Comparison of ENCODE assay signal across 8 mouse cellular contexts in the genomic region with DNA sequence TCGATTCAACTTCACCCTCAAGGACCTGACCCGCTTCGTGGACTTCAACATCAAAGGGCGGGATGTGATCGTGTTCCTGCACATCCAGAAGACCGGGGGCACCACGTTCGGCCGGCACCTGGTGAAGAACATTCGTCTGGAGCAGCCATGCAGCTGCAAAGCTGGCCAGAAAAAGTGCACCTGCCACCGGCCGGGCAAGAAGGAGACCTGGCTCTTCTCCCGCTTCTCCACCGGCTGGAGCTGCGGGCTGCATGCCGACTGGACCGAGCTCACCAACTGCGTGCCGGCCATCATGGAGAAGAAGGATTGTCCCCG. TPM values are rescaled to one million over a fixed set of nuclear protein-coding genes. Genes with fewer than 3 reads are reported as not detected.
DNase-seq lines count a peak whose midpoint lies in the region; ATAC-seq and TF ChIP-seq lines count a peak whose summit lies in the region.

No protein-coding gene starts in this region.

- H3K4me2 ChIP-seq in heart, embryonic 12.5 days = peak overlapping the region; percentile 92
- H3K4me2 ChIP-seq in hindbrain, embryonic 15.5 days = peak overlapping the region; percentile 76
- peak overlapping the region; percentile 84 for H3K4me2 ChIP-seq in midbrain, embryonic 12.5 days (replicated peaks)

- H3K27ac ChIP-seq in heart, embryonic 12.5 days (ENCODE audit: poor library complexity, severe bottlenecking) = no peak overlapping the region
- H3K27ac ChIP-seq in hindbrain, embryonic 15.5 days (replicated peaks) = no peak overlapping the region
- no peak overlapping the region for H3K27ac ChIP-seq in midbrain, embryonic 12.5 days (replicated peaks)

- WGBS in heart, embryonic 12.5 days = under 1% methylated on average over 20 of the region's 20 CpGs
- 1% methylated on average over 20 of the region's 20 CpGs for WGBS in hindbrain, embryonic 15.5 days
- 2% methylated on average over 20 of the region's 20 CpGs for WGBS in midbrain, embryonic 12.5 days

- no peak for ATAC-seq in heart, embryonic 12.5 days (ENCODE audit: insufficient number of reproducible peaks, low FRiP score)
- ATAC-seq in hindbrain, embryonic 15.5 days (ENCODE audit: low FRiP score, low read depth) = no peak
- ATAC-seq in midbrain, embryonic 12.5 days (ENCODE audit: low FRiP score, low read depth) = 0 out of 2 replicates have a peak, but pooled peaks have one; percentile 32

- H3K9me3 ChIP-seq in heart, embryonic 12.5 days (replicated peaks) = no peaks in the 10 kb centered on the region
- peaks cover 29% of the 10 kb centered on the region for H3K9me3 ChIP-seq in E14TG2a.4 (ENCODE audit: low read length)
- H3K9me3 ChIP-seq in hindbrain, embryonic 15.5 days = no peaks in the 10 kb centered on the region
- H3K9me3 ChIP-seq in midbrain, embryonic 12.5 days = no peaks in the 10 kb centered on the region

- peak overlapping the region; percentile 69 for H3K9ac ChIP-seq in heart, embryonic 12.5 days
- peak overlapping the region; percentile 43 for H3K9ac ChIP-seq in hindbrain, embryonic 15.5 days
- H3K9ac ChIP-seq in midbrain, embryonic 12.5 days (replicated peaks) = peak overlapping the region; percentile 65

- no peak for DNase-seq in heart, postnatal 25 days (ENCODE audit: low spot score)
- peak; percentile 61 to 67 for DNase-seq in cerebellum, postnatal 25 days
- DNase-seq in T-cell, adult 2 months (ENCODE audit: low spot score) = no peak
- DNase-seq in urinary bladder, postnatal 25 days (ENCODE audit: low spot score) = no peak

- H3K36me3 ChIP-seq in heart, embryonic 12.5 days = no peaks in the 10 kb centered on the region
- no peaks in the 10 kb centered on the region for H3K36me3 ChIP-seq in E14TG2a.4 (ENCODE audit: insufficient read depth, low read length)
- no peaks in the 10 kb centered on the region for H3K36me3 ChIP-seq in hindbrain, embryonic 15.5 days
- H3K36me3 ChIP-seq in midbrain, embryonic 12.5 days = no peaks in the 10 kb centered on the region

- peaks cover 3% of the 10 kb centered on the region for H3K4me1 ChIP-seq in heart, embryonic 12.5 days (replicated peaks)
- peaks cover 13% of the 10 kb centered on the region; the same call in 1 of the 2 replicates for H3K4me1 ChIP-seq in E14TG2a.4 (replicated peaks; ENCODE audit: low read depth, low read length)
- peaks cover 20% of the 10 kb centered on the region for H3K4me1 ChIP-seq in hindbrain, embryonic 15.5 days (replicated peaks)
- peaks cover 18% of the 10 kb centered on the region for H3K4me1 ChIP-seq in midbrain, embryonic 12.5 days

- peak overlapping the region; percentile 65 for H3K4me3 ChIP-seq in heart, embryonic 12.5 days
- H3K4me3 ChIP-seq in E14TG2a.4 (replicated peaks; ENCODE audit: low read length) = peak overlapping the region; percentile 86
- H3K4me3 ChIP-seq in hindbrain, embryonic 15.5 days = peak overlapping the region; percentile 62
- peak overlapping the region; percentile 56 for H3K4me3 ChIP-seq in midbrain, embryonic 12.5 days

- peaks cover 54% of the 10 kb centered on the region for H3K27me3 ChIP-seq in heart, embryonic 12.5 days (replicated peaks)
- peaks cover 75% of the 10 kb centered on the region for H3K27me3 ChIP-seq in E14TG2a.4 (ENCODE audit: insufficient read depth, low read length)
- peaks cover 13% of the 10 kb centered on the region for H3K27me3 ChIP-seq in hindbrain, embryonic 15.5 days
- H3K27me3 ChIP-seq in midbrain, embryonic 12.5 days = peaks cover 67% of the 10 kb centered on the region

- no peak for TF ChIP-seq CTCF in E14TG2a.4 (conservative IDR thresholded peaks at IDR 0.05; ENCODE audit: low read length)

- intact Hi-C loops in heart, postnatal 25 days (cut with DNase I) = no loop called here

RNA-seq across cellular contexts. Expression of a gene that starts 0.6 kb away (rescaled TPM):
- polyA plus RNA-seq in heart, embryonic 12.5 days (2016; fragmentation: Nextera tagmentation; extraction: Ambion mirVana) = 0.22 and 0.26 TPM in 2 replicates
- not detected for total RNA-seq in heart, postnatal 25 days (2021)
- 2.6 and 3.0 TPM in 2 replicates for polyA plus RNA-seq in hindbrain, embryonic 15.5 days (2015; fragmentation: Nextera tagmentation; extraction: Ambion mirVana)
- polyA plus RNA-seq in midbrain, embryonic 12.5 days (2016; fragmentation: Nextera tagmentation; extraction: Ambion mirVana) = 0.88 and 1.0 TPM in 2 replicates

RNA-seq across cellular contexts. Expression of a gene that starts 39.5 kb away (rescaled TPM):
- polyA plus RNA-seq in heart, embryonic 12.5 days (2016; fragmentation: Nextera tagmentation; extraction: Ambion mirVana) = 11.3 and 12.7 TPM in 2 replicates
- 1 to 10 TPM; 6.0 to 6.2 TPM for total RNA-seq in heart, postnatal 25 days (2021)
- polyA plus RNA-seq in hindbrain, embryonic 15.5 days (2015; fragmentation: Nextera tagmentation; extraction: Ambion mirVana) = 18.9 and 20.4 TPM in 2 replicates
- 26.4 and 27.7 TPM in 2 replicates for polyA plus RNA-seq in midbrain, embryonic 12.5 days (2016; fragmentation: Nextera tagmentation; extraction: Ambion mirVana)

Comparison
In these comparisons a context has a peak if more than half of its experiments do, and no peak if none do; other contexts are left out.
1. DNase-seq: peak in cerebellum, postnatal 25 days (2 of 2); none in heart, postnatal 25 days (single experiment), T-cell, adult 2 months (single experiment) and urinary bladder, postnatal 25 days (single experiment).
2. Peak in every context shown above with its lines, with median percentiles within 50 percentile points of each other: H3K4me2 ChIP-seq, H3K4me3 ChIP-seq and H3K9ac ChIP-seq.